Mouse (Mus musculus) heart, adult 2 months (tissue): Measurements from ENCODE around the gene Gm9844. TPM values are rescaled to one million over a fixed set of nuclear protein-coding genes. Genes with fewer than 3 reads are reported as not detected.

Experiments used
- DNase-seq, 2 experiments: peaks; one replicate each; pipeline ENCODE4 v3.0.0; 2021
- H3K27ac ChIP-seq: fragments of 200-600 bp; 2 replicates; pipeline ENCODE4 v1.8.1; 2022
- H3K27me3 ChIP-seq: fragments of 200-500 bp; 2 replicates; pipeline ENCODE4 v1.6.1; 2012; ENCODE audit warnings: mild to moderate bottlenecking, low read length, inconsistent platforms, mixed read lengths; ENCODE audit not compliant: control insufficient read depth, insufficient read depth
- H3K36me3 ChIP-seq: fragments of 200-500 bp; 2 replicates; pipeline ENCODE4 v1.6.1; 2012; ENCODE audit warnings: low read length, inconsistent platforms; ENCODE audit not compliant: control insufficient read depth, insufficient read depth
- H3K4me1 ChIP-seq: fragments of 200-500 bp; 2 replicates; pipeline ENCODE4 v1.6.1; 2011; ENCODE audit warnings: low read length; ENCODE audit not compliant: control insufficient read depth, insufficient read depth
- H3K4me3 ChIP-seq: fragments of 200-600 bp; 2 replicates; pipeline ENCODE4 v1.8.1; 2022
- H3K79me2 ChIP-seq: fragments of 200-500 bp; replicated peaks from 2 replicates; pipeline ENCODE4 v1.6.1; 2012; ENCODE audit warnings: mild to moderate bottlenecking, inconsistent platforms, low read length, moderate library complexity, mixed read lengths; ENCODE audit not compliant: control insufficient read depth, insufficient read depth
- H3K9ac ChIP-seq: fragments of 200-500 bp; 2 replicates; pipeline ENCODE4 v1.6.1; 2012; ENCODE audit warnings: low read depth, mild to moderate bottlenecking, control low read depth, inconsistent platforms, low read length, mixed read lengths
- CTCF ChIP-seq: fragments of 200-600 bp; IDR thresholded peaks from 2 replicates; pipeline ENCODE4 v1.8.1; 2022; ENCODE audit warnings: antibody characterized with exemption, mild to moderate bottlenecking, moderate library complexity
- EP300 ChIP-seq: fragments of 200-500 bp; IDR thresholded peaks from 2 replicates; pipeline ENCODE4 v1.6.1; 2011; ENCODE audit warnings: low read depth, low read length, control low read depth; ENCODE audit not compliant: insufficient read depth
- POLR2A ChIP-seq: fragments of 200-500 bp; IDR thresholded peaks from 2 replicates; pipeline ENCODE4 v1.6.1; 2011; ENCODE audit warnings: mild to moderate bottlenecking, low read depth, low read length, control low read depth; ENCODE audit not compliant: insufficient read depth
- WGBS: fragments of 180-500 bp; shearing (Covaris S2); methylation state at CpG from one replicate; pipeline ENCODE4 v1.1.7; 2018; 5-methylcytosine and 5-hydroxymethylcytosine counted together
- intact Hi-C: fragments of 180-260 bp; cut with DNase I; formaldehyde crosslinking; loops from one replicate; pipeline ENCODE4 v1.15.1; 2025
- polyA plus RNA-seq: library from polyadenylated mRNA; depleted of rRNA; stranded (reverse); fragments of >200 nt; gene quantifications from 2 replicates; pipeline ENCODE4 v1.2.3, GENCODE M21; 2012
- total RNA-seq, 2 experiments: library from RNA; stranded (reverse); gene quantifications; 2 replicates each; pipeline ENCODE4 v1.2.3; 2021

Gm9844 gene
- total and polyA plus RNA-seq, 3 experiments = 0.68 TPM; not detected in 2

- 35% methylated on average over 2 of the region's 2 CpGs for WGBS
- H3K9ac ChIP-seq = peak overlapping the region; percentile 94
- peaks cover 2% of the 10 kb centered on the region; the same call in 1 of the 2 replicates for H3K79me2 ChIP-seq
- H3K36me3 ChIP-seq = peaks cover 2% of the 10 kb centered on the region; the same call in 1 of the 2 replicates
- peaks cover 8% of the 10 kb centered on the region for H3K4me1 ChIP-seq
- TF ChIP-seq EP300 (no peak), POLR2A (no peak), CTCF (no peak)
- no peak for DNase-seq
- no peaks in the 10 kb centered on the region for H3K27me3 ChIP-seq
- H3K4me3 ChIP-seq = peak overlapping the region; percentile 82
- intact Hi-C loops = no loop called here
- peak overlapping the region; percentile 95 for H3K27ac ChIP-seq
Measured at GRCm38 (mm10) chr7:24902264-24902629, 40.2 kb downstream of the Gm9844 start.

- Histone ChIP-seq H3K9ac (peak within 1 kb of the TSS; percentile 94), H3K27me3 (no peaks in the 10 kb centered on the region), H3K27ac (peak within 1 kb of the TSS; percentile 95), H3K79me2 (peaks cover 2% of the 10 kb centered on the region; the same call in 1 of the 2 replicates), H3K36me3 (peaks cover 2% of the 10 kb centered on the region; the same call in 1 of the 2 replicates), H3K4me1 (peaks cover 8% of the 10 kb centered on the region), H3K4me3 (peak within 1 kb of the TSS; percentile 82)
- DNase-seq = peak; percentile 84 to 88
- 2% methylated on average over 63 of the region's 68 CpGs for WGBS
- TF ChIP-seq POLR2A = peak; percentile 22
- TF ChIP-seq CTCF = no peak
- no peak for TF ChIP-seq EP300
- intact Hi-C loops = no loop called here
Measured at GRCm38 (mm10) chr7:24902630-24903443, 40.8 kb downstream of the Gm9844 start, which contains the start of gene Arhgef1. TSS of gene Arhgef1 (plus strand) at chr7:24902912.

- peaks cover 8% of the 10 kb centered on the region for H3K4me1 ChIP-seq
- peaks cover 2% of the 10 kb centered on the region; the same call in 1 of the 2 replicates for H3K79me2 ChIP-seq
- TF ChIP-seq POLR2A (no peak), EP300 (no peak)
- intact Hi-C loops = no loop called here
- peak overlapping the region; percentile 82 for H3K4me3 ChIP-seq
- no peaks in the 10 kb centered on the region for H3K27me3 ChIP-seq
- DNase-seq = no peak
- peak overlapping the region; percentile 95 for H3K27ac ChIP-seq
- peaks cover 2% of the 10 kb centered on the region; the same call in 1 of the 2 replicates for H3K36me3 ChIP-seq
- WGBS = 9% methylated on average over 10 of the region's 10 CpGs
- H3K9ac ChIP-seq = peak overlapping the region; percentile 94
Measured at GRCm38 (mm10) chr7:24903444-24903825, 41.4 kb downstream of the Gm9844 start.

- H3K4me3 ChIP-seq = peak overlapping the region; percentile 82
- peaks cover 8% of the 10 kb centered on the region for H3K4me1 ChIP-seq
- peak overlapping the region; percentile 95 for H3K27ac ChIP-seq
- H3K27me3 ChIP-seq = no peaks in the 10 kb centered on the region
- peak overlapping the region; percentile 60 for H3K9ac ChIP-seq
- TF ChIP-seq POLR2A = peak; percentile 79
- peak; percentile 81 for TF ChIP-seq EP300
- TF ChIP-seq CTCF = peak; percentile 77
- peak; percentile 94 to 99 for DNase-seq
- intact Hi-C loops = loop anchor here (1.0 kb wide), 2 partner anchors 14 to 20 kb away; partner anchors contain the start of gene Rps19
- peaks cover 2% of the 10 kb centered on the region; the same call in 1 of the 2 replicates for H3K36me3 ChIP-seq
- under 1% methylated on average over 30 of the region's 30 CpGs for WGBS
- H3K79me2 ChIP-seq = peaks cover 2% of the 10 kb centered on the region; the same call in 1 of the 2 replicates
Measured at GRCm38 (mm10) chr7:24904070-24904483, 42.1 kb downstream of the Gm9844 start.

GRCm38 (mm10) chr7:24904936-24905335 lies 42.9 kb downstream of the Gm9844 start:
- TF ChIP-seq EP300 = 0 out of 2 replicates have a peak, but pooled peaks have one; percentile 23
- TF ChIP-seq CTCF = peak; percentile 70
- TF ChIP-seq POLR2A = no peak
- Histone ChIP-seq H3K4me3 (peak overlapping the region; percentile 82), H3K27ac (no peak overlapping the region), H3K27me3 (no peaks in the 10 kb centered on the region), H3K4me1 (peaks cover 8% of the 10 kb centered on the region), H3K9ac (0 out of 2 replicates have a peak overlapping the region, but pooled peaks have one; percentile 27), H3K79me2 (peaks cover 2% of the 10 kb centered on the region; the same call in 1 of the 2 replicates), H3K36me3 (peaks cover 2% of the 10 kb centered on the region; the same call in 1 of the 2 replicates)
- DNase-seq = peak; percentile 55 to 58
- intact Hi-C loops = loop anchor here (1.0 to 5.0 kb wide), 3 partner anchors 15 to 172 kb away; partner anchors contain the start of gene Rps19
- 17% methylated on average over 3 of the region's 3 CpGs for WGBS

GRCm38 (mm10) chr7:24906551-24906950 lies 44.5 kb downstream of the Gm9844 start:
- no peak overlapping the region for H3K9ac ChIP-seq
- no peak for TF ChIP-seq POLR2A
- TF ChIP-seq EP300 = no peak
- TF ChIP-seq CTCF = no peak
- H3K36me3 ChIP-seq = peaks cover 2% of the 10 kb centered on the region; the same call in 1 of the 2 replicates
- no peak overlapping the region for H3K4me3 ChIP-seq
- H3K27ac ChIP-seq = no peak overlapping the region
- peaks cover 8% of the 10 kb centered on the region for H3K4me1 ChIP-seq
- WGBS = 22% methylated on average over 6 of the region's 6 CpGs
- H3K27me3 ChIP-seq = no peaks in the 10 kb centered on the region
- DNase-seq = no peak
- intact Hi-C loops = loop anchor here (5.0 kb wide), 1 partner anchor 171 kb away; no protein-coding TSS in a partner anchor
- H3K79me2 ChIP-seq = peaks cover 2% of the 10 kb centered on the region; the same call in 1 of the 2 replicates
